Mouse (Mus musculus): ENCODE results near the gene Dnmt3a. TPM values are rescaled to one million over a fixed set of nuclear protein-coding genes. Genes with fewer than 3 reads are reported as not detected.

Gene Dnmt3a
- polyA plus RNA-seq, 1 experiment from 2014 or later, result 142 TPM

DNA sequence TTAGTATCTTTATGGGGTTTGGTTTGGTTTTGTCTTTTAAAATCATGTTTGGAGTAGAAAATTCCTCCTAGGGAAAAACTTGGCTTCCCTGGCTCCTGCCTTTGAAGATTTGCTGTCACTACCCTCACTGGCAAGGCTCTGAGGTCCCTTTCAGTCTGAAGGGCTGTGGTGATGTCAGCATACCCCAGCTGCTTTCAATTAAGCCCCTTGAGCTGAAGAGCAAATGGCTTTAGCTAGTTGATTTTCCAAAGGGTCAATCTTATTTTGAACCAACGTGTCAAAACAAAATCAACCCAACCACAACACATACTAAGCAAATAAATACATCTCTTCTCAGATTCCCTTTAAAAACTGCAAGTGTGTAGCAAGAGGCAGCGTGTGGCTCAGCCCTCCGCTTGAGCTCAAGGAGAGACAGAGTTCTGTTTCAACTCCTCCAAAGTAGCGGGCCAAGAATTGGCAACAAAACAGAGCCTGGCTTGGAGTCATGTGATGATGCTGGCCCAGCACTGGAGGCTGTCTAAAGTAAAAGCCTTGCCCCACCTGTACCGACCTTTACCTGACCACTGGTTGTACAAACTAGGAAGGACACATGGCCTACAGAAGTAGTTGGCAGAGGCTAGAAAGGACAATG lies 17.3 kb upstream of the Dnmt3a start:
- Histone ChIP-seq H3K9ac (no peak overlapping the region), H3K4me2 (no peak overlapping the region), H3K9me3 (no peaks in the 10 kb centered on the region), H3K4me1 (peaks cover 47% of the 10 kb centered on the region), H3K4me3 (no peak overlapping the region), H3K36me3 (no peaks in the 10 kb centered on the region), H3K27ac (peak overlapping the region; percentile 67), H3K27me3 (no peaks in the 10 kb centered on the region)
- ATAC-seq (ENCODE audit: insufficient number of reproducible peaks, low FRiP score, low TSS enrichment, low read depth), result no peak
- WGBS, result 42% methylated on average over 5 of the region's 5 CpGs

DNA sequence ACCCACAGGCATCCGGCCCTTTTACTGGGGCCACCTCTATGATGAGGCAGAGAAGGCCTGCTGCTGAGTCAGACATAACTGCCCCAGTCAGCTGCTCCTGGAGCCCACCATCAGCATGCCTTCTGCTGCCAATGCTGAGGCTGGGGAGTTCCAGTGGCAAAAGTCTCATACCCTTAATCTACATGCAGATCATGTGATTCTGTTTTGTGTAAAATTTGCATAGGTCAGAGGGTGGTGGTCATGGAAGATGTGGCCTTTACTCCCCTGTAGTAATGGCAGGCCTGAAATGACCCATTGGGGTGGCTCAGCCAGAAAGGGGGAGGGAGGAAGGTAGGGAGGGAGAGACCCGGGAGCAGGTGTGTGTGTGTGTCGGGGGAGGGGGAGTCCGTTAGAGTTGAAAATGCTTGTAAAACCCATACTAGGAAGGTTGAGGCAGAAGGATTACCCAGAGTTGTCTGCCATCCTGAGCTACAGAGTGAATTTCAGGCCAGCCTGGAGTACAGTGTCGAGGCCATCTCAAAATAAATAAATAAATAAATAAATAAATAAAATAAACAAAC lies 16.1 kb upstream of the Dnmt3a start:
- Histone ChIP-seq H3K4me2 (no peak overlapping the region), H3K9ac (no peak overlapping the region), H3K9me3 (no peaks in the 10 kb centered on the region), H3K4me1 (peaks cover 38% of the 10 kb centered on the region), H3K4me3 (no peak overlapping the region), H3K27ac (no peak overlapping the region), H3K27me3 (no peaks in the 10 kb centered on the region), H3K36me3 (no peaks in the 10 kb centered on the region)
- WGBS, result 54% methylated on average over 5 of the region's 5 CpGs
- no peak for ATAC-seq (ENCODE audit: insufficient number of reproducible peaks, low FRiP score, low TSS enrichment, low read depth)

DNA sequence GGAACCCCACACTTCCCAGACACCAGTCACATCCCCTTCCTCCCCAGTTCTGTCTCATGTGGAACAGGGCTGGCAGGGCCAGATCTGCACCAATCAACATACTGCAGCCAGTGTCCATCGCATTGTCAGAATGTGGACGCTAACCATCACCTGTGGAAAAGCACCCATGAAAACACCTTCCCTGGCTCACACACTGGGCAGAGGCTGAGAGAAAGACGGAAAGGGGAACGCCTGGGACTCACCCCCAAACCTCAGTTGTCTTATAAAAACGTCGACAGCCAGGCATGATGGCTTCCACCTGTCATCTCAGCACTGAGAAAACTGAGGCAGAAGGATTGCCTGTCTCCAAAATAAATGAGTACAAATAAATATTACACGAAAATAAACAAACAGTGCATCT lies 14.6 kb upstream of the Dnmt3a start:
- no peak for ATAC-seq (ENCODE audit: insufficient number of reproducible peaks, low FRiP score, low TSS enrichment, low read depth)
- H3K4me2 ChIP-seq, result peak overlapping the region; percentile 56
- WGBS, result 42% methylated on average over 7 of the region's 7 CpGs

DNA sequence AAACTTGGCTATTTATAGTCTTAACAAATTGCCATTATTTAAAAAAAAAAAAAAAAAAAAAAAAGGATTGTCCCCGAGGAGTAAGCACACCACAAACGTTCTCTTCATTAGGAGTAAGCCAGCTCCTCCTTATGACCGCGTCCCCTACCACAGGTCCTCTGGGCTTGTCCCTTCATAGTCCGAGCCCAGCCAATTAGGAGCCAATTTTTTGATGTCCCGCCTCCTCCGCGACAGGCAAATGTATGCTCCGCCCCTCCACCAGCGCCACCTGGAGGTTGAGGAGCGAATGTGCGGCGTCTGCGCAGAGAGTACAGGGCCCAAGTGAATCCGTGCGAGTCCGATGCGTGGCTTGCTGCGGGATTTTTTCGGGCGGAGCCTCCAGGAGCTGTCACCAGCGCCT lies 14.1 kb upstream of the Dnmt3a start:
- Histone ChIP-seq H3K4me2 (peak overlapping the region; percentile 56), H3K4me1 (peaks cover 34% of the 10 kb centered on the region), H3K27me3 (no peaks in the 10 kb centered on the region), H3K4me3 (peak overlapping the region; percentile 40), H3K36me3 (no peaks in the 10 kb centered on the region), H3K9ac (peak overlapping the region; percentile 40; the same call in 1 of the 2 replicates), H3K27ac (no peak overlapping the region), H3K9me3 (no peaks in the 10 kb centered on the region)
- ATAC-seq (ENCODE audit: insufficient number of reproducible peaks, low FRiP score, low TSS enrichment, low read depth), result peak; percentile 70
- under 1% methylated on average over 22 of the region's 22 CpGs for WGBS

More for the DNA sequence above, 14.6 kb upstream of the Dnmt3a start:
- Histone ChIP-seq H3K4me3 (peak overlapping the region; percentile 40; the same call in 1 of the 2 replicates), H3K36me3 (no peaks in the 10 kb centered on the region), H3K9me3 (no peaks in the 10 kb centered on the region), H3K4me1 (peaks cover 36% of the 10 kb centered on the region), H3K27me3 (no peaks in the 10 kb centered on the region), H3K27ac (no peak overlapping the region), H3K9ac (no peak overlapping the region)

DNA sequence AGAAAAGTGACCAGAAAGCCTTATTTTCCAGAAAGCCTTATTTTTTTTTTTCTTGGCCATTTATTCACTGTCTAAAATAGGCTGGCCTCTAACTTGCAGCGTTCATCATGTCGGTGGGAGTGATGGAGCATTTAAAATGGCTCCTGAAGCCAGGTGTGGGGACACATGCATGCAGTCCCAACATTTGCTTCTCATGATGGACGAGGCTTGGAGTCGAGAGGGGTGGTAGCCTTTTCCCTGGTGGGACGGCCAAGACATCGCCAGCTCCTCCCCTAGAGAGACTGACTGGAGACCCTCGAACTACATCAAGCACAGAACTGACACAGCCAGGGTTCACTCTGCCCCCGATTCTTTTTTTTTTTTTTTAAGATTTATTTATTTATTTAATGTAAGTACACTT lies 13.6 kb upstream of the Dnmt3a start:
- no peaks in the 10 kb centered on the region for H3K36me3 ChIP-seq
- no peak for ATAC-seq (ENCODE audit: insufficient number of reproducible peaks, low FRiP score, low TSS enrichment, low read depth)
- H3K27ac ChIP-seq, result no peak overlapping the region
- peaks cover 29% of the 10 kb centered on the region for H3K4me1 ChIP-seq
- H3K4me2 ChIP-seq, result peak overlapping the region; percentile 56
- H3K9ac ChIP-seq, result peak overlapping the region; percentile 40; the same call in 1 of the 2 replicates
- H3K9me3 ChIP-seq, result no peaks in the 10 kb centered on the region
- 16% methylated on average over 8 of the region's 8 CpGs for WGBS
- H3K27me3 ChIP-seq, result no peaks in the 10 kb centered on the region
- H3K4me3 ChIP-seq, result peak overlapping the region; percentile 40

DNA sequence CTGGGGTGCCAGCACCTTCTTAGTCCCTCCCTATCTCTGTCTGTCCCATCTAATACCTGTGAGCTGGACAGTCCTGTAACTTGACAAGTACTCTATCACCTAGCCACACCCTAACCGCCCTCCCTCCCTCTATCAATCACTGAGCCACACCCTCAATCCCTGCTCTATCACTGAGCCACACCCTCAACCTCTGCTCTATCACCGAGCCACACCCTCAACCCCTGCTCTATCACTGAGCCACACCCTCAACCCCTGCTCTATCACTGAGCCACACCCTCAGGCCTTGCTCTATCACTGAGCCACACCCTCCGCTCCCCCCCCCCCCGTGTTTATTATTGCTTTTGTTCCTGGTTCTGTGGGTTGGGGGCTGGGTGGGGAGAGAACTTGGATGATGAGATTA lies 10.2 kb upstream of the Dnmt3a start:
- Histone ChIP-seq H3K36me3 (no peaks in the 10 kb centered on the region), H3K4me2 (no peak overlapping the region), H3K9me3 (no peaks in the 10 kb centered on the region), H3K9ac (no peak overlapping the region), H3K4me3 (no peak overlapping the region), H3K27ac (no peak overlapping the region), H3K4me1 (peaks cover 9% of the 10 kb centered on the region), H3K27me3 (no peaks in the 10 kb centered on the region)
- WGBS, result 30% methylated on average over 4 of the region's 4 CpGs
- 0 out of 2 replicates have a peak, but pooled peaks have one; percentile 15 for ATAC-seq (ENCODE audit: insufficient number of reproducible peaks, low FRiP score, low TSS enrichment, low read depth)

DNA sequence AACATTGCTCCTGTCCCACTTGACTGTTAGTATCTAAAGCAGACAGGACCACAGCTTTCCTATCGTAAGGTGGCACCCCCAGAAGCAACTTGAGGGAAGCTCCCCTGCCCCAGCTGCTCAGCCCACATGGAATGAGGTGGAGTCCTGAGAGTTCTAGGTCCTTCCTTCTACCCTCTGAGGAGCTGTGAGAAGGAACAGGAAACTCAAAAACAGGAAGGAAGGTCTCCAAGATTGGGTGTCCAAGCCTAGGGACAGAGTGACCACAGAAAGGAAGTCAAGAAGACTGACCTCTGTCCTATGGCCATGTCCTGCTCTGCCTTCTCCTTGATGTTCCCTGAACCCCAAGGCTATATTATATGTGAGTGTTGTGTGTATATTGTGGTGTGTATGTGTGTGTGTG lies 6.3 kb upstream of the Dnmt3a start:
- Histone ChIP-seq H3K36me3 (no peaks in the 10 kb centered on the region), H3K9me3 (no peaks in the 10 kb centered on the region), H3K27me3 (no peaks in the 10 kb centered on the region), H3K4me1 (no peaks in the 10 kb centered on the region), H3K4me3 (no peak overlapping the region), H3K27ac (no peak overlapping the region), H3K4me2 (no peak overlapping the region), H3K9ac (no peak overlapping the region)
- 73% methylated on average over 1 of the region's 1 CpGs for WGBS
- no peak for ATAC-seq (ENCODE audit: insufficient number of reproducible peaks, low FRiP score, low TSS enrichment, low read depth)

DNA sequence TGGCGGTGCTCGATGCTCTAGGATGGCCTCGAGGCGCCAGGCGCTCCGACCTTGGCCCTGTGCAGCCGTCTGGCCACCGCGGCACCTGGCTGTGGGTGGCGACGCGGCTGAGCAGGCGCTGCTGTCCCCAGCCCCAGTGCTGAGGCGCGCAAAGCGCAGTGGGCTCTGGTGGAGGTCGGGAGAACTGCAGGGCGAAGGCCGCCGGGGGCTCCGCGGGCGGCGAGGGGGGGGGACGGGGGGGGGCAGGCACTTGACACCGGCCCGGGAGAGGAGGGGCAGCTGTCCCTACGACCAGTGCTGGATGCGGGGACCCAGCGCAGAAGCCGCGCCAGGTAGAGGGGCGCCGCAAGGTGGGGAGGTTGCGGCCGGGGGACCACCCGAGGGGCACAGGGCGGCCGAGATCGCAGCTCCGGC lies 471 bp downstream of the Dnmt3a start:
- Histone ChIP-seq H3K9me3 (no peaks in the 10 kb centered on the region), H3K27me3 (no peaks in the 10 kb centered on the region), H3K4me1 (peaks cover 38% of the 10 kb centered on the region), H3K4me3 (peak overlapping the region; percentile 75), H3K9ac (peak overlapping the region; percentile 78), H3K4me2 (peak overlapping the region; percentile 74), H3K27ac (peak overlapping the region; percentile 95), H3K36me3 (no peaks in the 10 kb centered on the region)
- under 1% methylated on average over 31 of the region's 41 CpGs for WGBS
- peak; percentile 68 for ATAC-seq (ENCODE audit: insufficient number of reproducible peaks, low FRiP score, low TSS enrichment, low read depth)

DNA sequence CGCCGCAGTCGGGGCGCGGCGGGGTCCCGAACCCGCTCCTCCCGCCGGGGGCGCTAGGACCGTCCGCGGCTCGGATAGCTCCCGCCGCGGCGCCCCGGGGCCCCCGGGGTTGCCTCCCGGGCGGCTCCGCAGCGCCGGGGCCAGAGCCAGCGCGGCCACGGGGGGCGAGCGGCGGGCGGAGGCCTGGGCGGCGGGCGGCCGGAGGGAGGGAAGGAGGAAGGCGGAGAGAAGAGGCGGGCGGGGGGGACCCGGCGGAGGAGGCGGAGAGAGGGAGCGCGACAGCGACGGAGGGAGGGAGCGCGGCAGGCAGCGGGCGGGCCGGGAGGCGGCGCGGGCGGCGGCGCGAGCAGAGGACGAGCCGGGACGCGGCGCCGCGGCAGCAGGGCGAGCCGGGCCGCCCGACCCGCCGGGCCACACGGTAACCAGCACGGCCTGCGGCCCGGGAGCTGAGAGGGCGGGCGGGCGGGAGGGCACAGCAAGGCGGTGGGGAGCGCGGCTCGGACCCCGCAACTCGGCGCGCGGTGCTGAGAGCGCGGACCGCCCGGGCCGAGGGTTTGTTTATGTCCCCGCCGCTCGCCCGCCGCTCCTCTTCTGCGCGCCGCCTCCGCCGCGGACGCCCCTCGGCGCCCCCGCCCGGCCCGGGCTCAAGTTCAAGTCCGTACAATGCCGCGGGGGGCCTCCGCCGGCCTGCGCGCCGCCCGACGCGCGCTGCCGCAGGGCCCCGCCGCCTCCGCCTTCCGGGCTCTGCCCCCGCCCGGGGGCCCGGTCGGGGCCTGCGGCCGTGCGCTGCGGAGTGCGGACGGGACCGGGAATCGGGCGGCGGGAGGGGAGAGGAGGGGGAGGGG lies 1.1 kb downstream of the Dnmt3a start:
- no peaks in the 10 kb centered on the region for H3K9me3 ChIP-seq
- no peaks in the 10 kb centered on the region for H3K36me3 ChIP-seq
- peak; percentile 61 for ATAC-seq (ENCODE audit: insufficient number of reproducible peaks, low FRiP score, low TSS enrichment, low read depth)
- peak overlapping the region; percentile 74 for H3K4me2 ChIP-seq
- peaks cover 44% of the 10 kb centered on the region for H3K4me1 ChIP-seq
- peak overlapping the region; percentile 78 for H3K9ac ChIP-seq
- WGBS, result 1% methylated on average over 64 of the region's 141 CpGs
- H3K27me3 ChIP-seq, result no peaks in the 10 kb centered on the region
- peak overlapping the region; percentile 95 for H3K27ac ChIP-seq
- H3K4me3 ChIP-seq, result peak overlapping the region; percentile 75

DNA sequence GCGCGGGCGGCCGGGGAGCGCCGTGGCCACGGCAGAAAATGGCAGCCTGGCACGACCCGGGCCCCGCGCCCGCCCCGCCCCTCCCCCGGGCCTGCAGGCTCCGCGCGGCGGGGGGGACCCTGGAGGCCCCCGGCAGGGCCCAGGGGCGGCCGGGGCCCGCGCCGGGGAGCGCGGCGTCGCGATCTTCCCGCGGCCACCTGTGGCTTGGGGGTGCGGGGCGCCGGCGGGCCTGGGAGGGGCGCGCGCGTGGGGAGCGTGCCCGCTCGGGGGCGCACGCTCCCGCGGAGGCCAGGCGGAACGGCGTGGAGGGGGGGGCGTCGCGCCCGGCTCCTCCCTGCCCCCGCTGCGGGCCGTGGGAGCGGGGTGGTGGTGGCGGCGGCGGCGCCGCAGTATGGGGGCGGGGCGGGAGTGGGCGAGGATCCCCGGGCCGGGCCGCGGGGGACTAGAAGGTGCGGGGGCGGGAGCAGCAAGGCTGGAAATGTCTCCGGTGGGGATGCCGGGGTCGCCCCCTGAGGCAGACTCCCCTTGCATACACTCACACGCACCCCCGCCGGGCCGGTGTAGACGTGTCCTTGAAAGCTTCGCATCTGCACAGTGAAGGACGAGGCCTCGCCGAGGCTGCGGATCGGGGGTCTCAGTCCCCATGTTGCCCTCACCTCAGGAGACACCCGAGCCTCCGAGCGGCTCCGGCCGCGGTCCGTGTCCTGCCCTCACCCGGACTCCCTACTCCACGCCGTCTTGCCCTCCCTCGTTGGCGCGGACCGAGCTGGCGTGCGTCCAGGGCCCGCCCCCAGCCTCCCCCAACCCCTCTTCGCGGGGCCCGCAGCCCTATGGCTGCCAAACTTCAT lies 2.0 kb downstream of the Dnmt3a start:
- Histone ChIP-seq H3K27ac (peak overlapping the region; percentile 95), H3K4me3 (peak overlapping the region; percentile 75), H3K4me2 (peak overlapping the region; percentile 74), H3K9me3 (no peaks in the 10 kb centered on the region), H3K9ac (peak overlapping the region; percentile 78), H3K4me1 (peaks cover 49% of the 10 kb centered on the region), H3K27me3 (no peaks in the 10 kb centered on the region), H3K36me3 (no peaks in the 10 kb centered on the region)
- under 1% methylated on average over 64 of the region's 105 CpGs for WGBS
- ATAC-seq (ENCODE audit: insufficient number of reproducible peaks, low FRiP score, low TSS enrichment, low read depth), result peak; percentile 45

DNA sequence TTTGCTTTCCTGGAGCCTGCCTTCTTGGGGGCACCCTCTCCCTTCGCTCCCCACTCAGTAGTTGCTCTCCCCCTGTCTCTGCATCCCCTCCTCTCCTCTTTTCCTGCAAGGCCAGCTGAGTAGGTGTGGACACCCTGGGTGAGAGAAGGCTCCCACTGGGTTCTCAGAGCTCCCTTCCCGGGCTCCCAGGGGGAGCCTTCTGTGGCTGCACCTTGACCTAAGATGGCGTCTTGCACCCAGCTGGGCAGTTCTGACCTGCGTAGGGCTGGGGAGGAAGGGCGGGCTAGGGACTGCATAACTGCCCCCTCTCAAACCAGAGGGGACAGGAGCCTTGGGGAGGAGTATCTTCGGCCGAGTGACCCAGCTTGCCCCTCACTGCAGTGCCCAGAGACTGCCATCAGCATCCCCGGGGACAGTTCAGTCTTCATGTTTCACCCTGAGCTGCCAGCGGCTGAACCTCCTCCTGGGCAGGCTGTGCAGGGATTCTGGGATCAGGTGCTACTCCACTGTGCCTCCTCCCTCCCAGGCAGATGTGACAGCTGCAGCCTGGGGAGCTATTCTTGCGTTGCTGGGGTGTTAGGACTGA lies 2.7 kb downstream of the Dnmt3a start:
- Histone ChIP-seq H3K27ac (peak overlapping the region; percentile 95), H3K4me3 (peak overlapping the region; percentile 75), H3K9me3 (no peaks in the 10 kb centered on the region), H3K4me2 (peak overlapping the region; percentile 74), H3K36me3 (no peaks in the 10 kb centered on the region), H3K9ac (peak overlapping the region; percentile 78), H3K27me3 (no peaks in the 10 kb centered on the region), H3K4me1 (peaks cover 51% of the 10 kb centered on the region)
- ATAC-seq (ENCODE audit: insufficient number of reproducible peaks, low FRiP score, low TSS enrichment, low read depth), result no peak
- WGBS, result 3% methylated on average over 10 of the region's 10 CpGs

Measured in limb, embryonic 15.5 days (tissue).